Comparison of ENCODE assay signal across 12 mouse cellular contexts in the genomic region with DNA sequence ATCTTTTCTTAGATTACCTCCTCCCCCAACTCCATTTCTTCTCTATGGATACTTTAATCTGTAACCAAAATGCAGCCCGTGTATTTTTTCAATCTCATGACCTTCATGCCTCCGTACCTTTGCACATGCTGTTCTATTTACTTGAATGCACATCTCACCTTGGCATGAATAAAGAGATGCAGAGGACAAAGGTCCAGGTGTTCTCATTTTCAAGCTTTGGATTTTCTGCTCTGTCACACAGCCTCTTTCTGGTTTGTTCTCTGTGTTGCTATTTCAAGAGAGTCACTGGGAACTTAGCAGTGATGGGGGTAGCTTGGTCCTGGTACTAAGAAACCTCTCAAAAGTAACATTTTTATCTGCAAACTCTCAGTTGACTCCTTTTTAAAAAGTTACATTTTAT.
"Had no signal": no experiment of that assay in that cellular context is flagged by ENCODE, and none has a peak within 500 bp of the region (broad histone marks: within the 10 kb centered on the region; RNA-seq: fewer than 3 reads in every experiment).

No protein-coding gene starts in this region.

- H3K36me3 ChIP-seq: midbrain, embryonic 10.5 days; midbrain, embryonic 13.5 days; midbrain, embryonic 15.5 days; neural tube, embryonic 12.5 days had no signal

- H3K9ac ChIP-seq: lung, embryonic 14.5 days; midbrain, embryonic 13.5 days; midbrain, embryonic 15.5 days; neural tube, embryonic 12.5 days had no signal

- H3K27me3 ChIP-seq: midbrain, embryonic 13.5 days; midbrain, embryonic 15.5 days; neural tube, embryonic 12.5 days had no signal

- H3K27ac ChIP-seq: midbrain, embryonic 10.5 days; midbrain, embryonic 13.5 days; midbrain, embryonic 15.5 days; neural tube, embryonic 12.5 days had no signal

- H3K4me1 ChIP-seq: midbrain, embryonic 10.5 days; midbrain, embryonic 13.5 days; midbrain, embryonic 15.5 days; neural tube, embryonic 12.5 days had no signal

- H3K9me3 ChIP-seq: midbrain, embryonic 10.5 days; midbrain, embryonic 13.5 days; midbrain, embryonic 15.5 days; neural tube, embryonic 12.5 days had no signal

- DNase-seq: lung, adult 18-20 months; lung, embryonic 14.5 days; lung, postnatal 10 days; lung, postnatal 4 days; right cerebral cortex, postnatal 14 days; thymus, adult 18-20 months; thymus, postnatal 14 days; thymus, postnatal 36 days had no signal

- ATAC-seq: midbrain, embryonic 13.5 days; midbrain, embryonic 15.5 days had no signal

- H3K4me3 ChIP-seq: midbrain, embryonic 10.5 days; midbrain, embryonic 13.5 days; midbrain, embryonic 15.5 days; neural tube, embryonic 12.5 days had no signal

- H3K4me2 ChIP-seq: lung, embryonic 14.5 days; midbrain, embryonic 13.5 days; midbrain, embryonic 15.5 days; neural tube, embryonic 12.5 days had no signal
